Comparison of ENCODE assay signal across 15 mouse cellular contexts in the genomic region with DNA sequence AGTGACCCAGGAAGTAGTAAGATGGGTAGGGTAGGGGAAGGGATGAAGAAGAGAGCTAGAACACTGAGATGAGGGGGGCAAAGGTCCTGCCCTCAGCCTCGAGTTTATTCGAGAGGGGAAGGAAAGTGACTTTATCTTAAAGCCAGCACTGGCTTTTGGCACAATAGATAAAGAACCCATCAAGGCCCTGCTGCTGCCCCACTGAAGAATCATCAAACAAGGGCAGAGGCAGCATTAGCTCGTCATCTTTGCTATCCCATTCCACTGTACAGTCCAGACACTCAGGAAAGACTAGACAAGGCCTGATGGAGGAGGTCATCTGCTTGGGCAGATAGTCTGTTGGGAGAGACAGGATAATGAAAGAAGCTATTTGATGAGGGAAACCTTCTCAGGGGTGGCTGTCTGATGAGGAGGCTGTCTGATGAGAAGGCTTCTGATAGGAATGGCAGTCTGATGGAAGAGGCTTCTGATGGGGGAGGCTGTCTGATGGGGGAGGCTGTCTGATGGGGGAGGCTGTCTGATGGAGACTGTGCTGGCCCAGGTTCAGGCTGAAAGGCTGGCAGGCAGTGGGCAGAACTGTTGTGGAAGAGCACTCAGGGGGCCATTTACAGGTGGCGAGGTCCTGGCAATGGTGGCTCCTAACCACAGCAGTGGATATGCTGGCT. TPM values are rescaled to one million over a fixed set of nuclear protein-coding genes. Genes with fewer than 3 reads are reported as not detected.
DNase-seq lines count a peak whose midpoint lies in the region; ATAC-seq and TF ChIP-seq lines count a peak whose summit lies in the region.
"Had no signal": no experiment of that assay in that cellular context is flagged by ENCODE, and none has a peak within 500 bp of the region (broad histone marks: within the 10 kb centered on the region; RNA-seq: fewer than 3 reads in every experiment).

No protein-coding gene starts in this region.

- no peak overlapping the region for H3K27ac ChIP-seq in stomach, embryonic 15.5 days
- H3K27ac ChIP-seq in stomach, postnatal 0 days (replicated peaks): no peak overlapping the region
- H3K27ac ChIP-seq in embryonic facial prominence, embryonic 14.5 days (replicated peaks; ENCODE audit: low read depth, low read length): peak overlapping the region; percentile 49; the same call in 1 of the 2 replicates
- peak overlapping the region; percentile 75 for H3K27ac ChIP-seq in liver, embryonic 11.5 days (ENCODE audit: low read depth, low read length)
- H3K27ac ChIP-seq: gastrocnemius, adult 2 months; hindbrain, embryonic 15.5 days; left cerebral cortex, adult 2 months had no signal

- H3K4me3 ChIP-seq in stomach, embryonic 15.5 days (replicated peaks): no peak overlapping the region
- no peak overlapping the region for H3K4me3 ChIP-seq in stomach, postnatal 0 days (ENCODE audit: low read depth, low read length)
- H3K4me3 ChIP-seq in embryonic facial prominence, embryonic 14.5 days (ENCODE audit: low read depth, low read length): no peak overlapping the region
- H3K4me3 ChIP-seq in liver, embryonic 11.5 days (ENCODE audit: low read depth, low read length): no peak overlapping the region
- H3K4me3 ChIP-seq in lung, adult 2 months (replicated peaks; ENCODE audit: extremely low read depth, low read depth, low read length): no peak overlapping the region
- H3K4me3 ChIP-seq: gastrocnemius, adult 2 months; hindbrain, embryonic 15.5 days; left cerebral cortex, adult 2 months had no signal

- no peaks in the 10 kb centered on the region for H3K9me3 ChIP-seq in stomach, embryonic 15.5 days
- no peaks in the 10 kb centered on the region for H3K9me3 ChIP-seq in stomach, postnatal 0 days (ENCODE audit: control insufficient read depth, low read length)
- no peaks in the 10 kb centered on the region for H3K9me3 ChIP-seq in embryonic facial prominence, embryonic 14.5 days (ENCODE audit: control insufficient read depth, low read length)
- H3K9me3 ChIP-seq in liver, embryonic 11.5 days (ENCODE audit: control insufficient read depth, low read length): no peaks in the 10 kb centered on the region
- H3K9me3 ChIP-seq: hindbrain, embryonic 15.5 days had no signal

- TF ChIP-seq CTCF in stomach, postnatal 0 days (IDR thresholded peaks at IDR 0.05; ENCODE audit: low read depth): no peak
- no peak for TF ChIP-seq CTCF in lung, adult 2 months (IDR thresholded peaks at IDR 0.05; ENCODE audit: insufficient read depth, low read length)

- no peak for TF ChIP-seq EP300 in stomach, postnatal 0 days (optimal IDR thresholded peaks at IDR 0.05)

- peaks cover 7% of the 10 kb centered on the region; the same call in 1 of the 2 replicates for H3K4me1 ChIP-seq in stomach, embryonic 15.5 days
- no peaks in the 10 kb centered on the region for H3K4me1 ChIP-seq in stomach, postnatal 0 days (replicated peaks; ENCODE audit: control insufficient read depth, insufficient read depth)
- H3K4me1 ChIP-seq in embryonic facial prominence, embryonic 14.5 days (ENCODE audit: control insufficient read depth, insufficient read depth, low read length): no peaks in the 10 kb centered on the region; the same call in 1 of the 2 replicates
- peaks cover 37% of the 10 kb centered on the region for H3K4me1 ChIP-seq in liver, embryonic 11.5 days (replicated peaks; ENCODE audit: control insufficient read depth, insufficient read depth, low read length)
- H3K4me1 ChIP-seq in lung, adult 2 months (ENCODE audit: control insufficient read depth, insufficient read depth, low read length): peaks cover 3% of the 10 kb centered on the region; the same call in 1 of the 2 replicates
- H3K4me1 ChIP-seq: hindbrain, embryonic 15.5 days had no signal

- H3K36me3 ChIP-seq in stomach, embryonic 15.5 days: no peaks in the 10 kb centered on the region
- H3K36me3 ChIP-seq in stomach, postnatal 0 days (ENCODE audit: control insufficient read depth, insufficient read depth, low read length): no peaks in the 10 kb centered on the region
- H3K36me3 ChIP-seq in embryonic facial prominence, embryonic 14.5 days (ENCODE audit: control insufficient read depth, insufficient read depth, low read length): no peaks in the 10 kb centered on the region
- H3K36me3 ChIP-seq in liver, embryonic 11.5 days (ENCODE audit: control insufficient read depth, insufficient read depth, low read length): no peaks in the 10 kb centered on the region
- H3K36me3 ChIP-seq: hindbrain, embryonic 15.5 days had no signal

- no peak overlapping the region for H3K4me2 ChIP-seq in stomach, embryonic 15.5 days
- H3K4me2 ChIP-seq in stomach, postnatal 0 days (replicated peaks; ENCODE audit: low read depth): no peak overlapping the region
- no peak overlapping the region for H3K4me2 ChIP-seq in embryonic facial prominence, embryonic 14.5 days (ENCODE audit: low read depth, low read length)
- H3K4me2 ChIP-seq in liver, embryonic 11.5 days: peak overlapping the region; percentile 8; the same call in 1 of the 2 replicates
- H3K4me2 ChIP-seq: hindbrain, embryonic 15.5 days had no signal

- 50% methylated on average over 4 of the region's 4 CpGs for WGBS in stomach, embryonic 15.5 days
- 53% methylated on average over 4 of the region's 4 CpGs for WGBS in stomach, postnatal 0 days
- 58% methylated on average over 4 of the region's 4 CpGs for WGBS in embryonic facial prominence, embryonic 14.5 days
- WGBS in liver, embryonic 11.5 days: 34% methylated on average over 4 of the region's 4 CpGs
- WGBS in lung, adult 2 months: 50% methylated on average over 4 of the region's 4 CpGs

- no peak overlapping the region for H3K9ac ChIP-seq in stomach, embryonic 15.5 days
- no peak overlapping the region for H3K9ac ChIP-seq in stomach, postnatal 0 days (ENCODE audit: low read length)
- no peak overlapping the region for H3K9ac ChIP-seq in embryonic facial prominence, embryonic 14.5 days (ENCODE audit: low read depth, low read length)
- H3K9ac ChIP-seq in liver, embryonic 11.5 days (ENCODE audit: low read depth, low read length): no peak overlapping the region
- H3K9ac ChIP-seq: hindbrain, embryonic 15.5 days had no signal

- ATAC-seq in stomach, embryonic 15.5 days (ENCODE audit: insufficient read depth, low FRiP score, low read depth): peak; percentile 41; the same call in 1 of the 2 replicates
- no peak for ATAC-seq in stomach, postnatal 0 days (ENCODE audit: low FRiP score, low TSS enrichment)
- ATAC-seq in embryonic facial prominence, embryonic 14.5 days (ENCODE audit: low read depth): no peak
- peak; percentile 79 for ATAC-seq in liver, embryonic 11.5 days (replicated peaks; ENCODE audit: low FRiP score)

- no peaks in the 10 kb centered on the region for H3K27me3 ChIP-seq in stomach, embryonic 15.5 days (replicated peaks)
- no peaks in the 10 kb centered on the region for H3K27me3 ChIP-seq in stomach, postnatal 0 days (ENCODE audit: control insufficient read depth, insufficient read depth, low read length)
- H3K27me3 ChIP-seq in embryonic facial prominence, embryonic 14.5 days (replicated peaks; ENCODE audit: control insufficient read depth, insufficient read depth, low read length): no peaks in the 10 kb centered on the region
- H3K27me3 ChIP-seq in liver, embryonic 11.5 days (replicated peaks; ENCODE audit: control insufficient read depth, insufficient read depth, low read length): no peaks in the 10 kb centered on the region
- H3K27me3 ChIP-seq: hindbrain, embryonic 15.5 days had no signal

- no peak for TF ChIP-seq POLR2A in lung, adult 2 months (IDR thresholded peaks at IDR 0.05; ENCODE audit: borderline replicate concordance, extremely low read depth, low read depth, low read length)

- no peak for DNase-seq in stomach, postnatal 0 days (ENCODE audit: low spot score)
- DNase-seq in embryonic facial prominence, embryonic 14.5 days (ENCODE audit: low spot score): no peak
- DNase-seq in liver, embryonic 11.5 days (ENCODE audit: low spot score): no peak
- DNase-seq in spleen, postnatal 4 days (ENCODE audit: low spot score in 2 of 2): peak; percentile 57 to 67
- no peak for DNase-seq in testis, postnatal 10 days (ENCODE audit: low spot score)
- DNase-seq in lung, adult 2 months: no peak
- no peak for DNase-seq in lung, postnatal 10 days
- DNase-seq: cerebellum, postnatal 14 days; gastrocnemius, adult 2 months; right cerebral cortex, postnatal 25 days; thymus, adult 2 months had no signal

RNA-seq across cellular contexts. Expression of gene Asprv1, which starts 9.3 kb away (rescaled TPM):
- 30.9 and 104 TPM in 2 replicates for polyA plus RNA-seq in stomach, embryonic 15.5 days (2015; fragmentation: Nextera tagmentation; extraction: Ambion mirVana)
- polyA plus RNA-seq in stomach, postnatal 0 days (2015; fragmentation: Nextera tagmentation; extraction: Ambion mirVana): 2,145 and 2,418 TPM in 2 replicates
- 37.1 and 74.1 TPM in 2 replicates for polyA plus RNA-seq in embryonic facial prominence, embryonic 14.5 days (2014; fragmentation: Nextera tagmentation; extraction: Ambion mirVana)
- 0.19 and 0.36 TPM in 2 replicates for polyA plus RNA-seq in liver, embryonic 11.5 days (2014; fragmentation: Nextera tagmentation; extraction: Ambion mirVana)
- 0.43 and 263 TPM in 2 replicates for polyA plus RNA-seq in lung, adult 2 months (2012; rRNA removed)
- polyA plus RNA-seq: heart, embryonic 14.5 days had no signal

RNA-seq across cellular contexts. Expression of gene Mxd1, which starts 31.7 kb away (rescaled TPM):
- polyA plus RNA-seq in stomach, embryonic 15.5 days (2015; fragmentation: Nextera tagmentation; extraction: Ambion mirVana): 15.1 and 18.6 TPM in 2 replicates
- polyA plus RNA-seq in stomach, postnatal 0 days (2015; fragmentation: Nextera tagmentation; extraction: Ambion mirVana): 24.4 and 27.3 TPM in 2 replicates
- 10.3 and 11.8 TPM in 2 replicates for polyA plus RNA-seq in embryonic facial prominence, embryonic 14.5 days (2014; fragmentation: Nextera tagmentation; extraction: Ambion mirVana)
- 11.5 and 13.4 TPM in 2 replicates for polyA plus RNA-seq in liver, embryonic 11.5 days (2014; fragmentation: Nextera tagmentation; extraction: Ambion mirVana)
- polyA plus RNA-seq in lung, adult 2 months (2012; rRNA removed): 14.8 and 19.1 TPM in 2 replicates

RNA-seq across cellular contexts. Expression of gene Snrnp27, which starts 47.0 kb away (rescaled TPM):
- polyA plus RNA-seq in stomach, embryonic 15.5 days (2015; fragmentation: Nextera tagmentation; extraction: Ambion mirVana): 108 and 115 TPM in 2 replicates
- polyA plus RNA-seq in stomach, postnatal 0 days (2015; fragmentation: Nextera tagmentation; extraction: Ambion mirVana): 82.7 and 90.8 TPM in 2 replicates
- 107 TPM in 2 replicates for polyA plus RNA-seq in embryonic facial prominence, embryonic 14.5 days (2014; fragmentation: Nextera tagmentation; extraction: Ambion mirVana)
- polyA plus RNA-seq in liver, embryonic 11.5 days (2014; fragmentation: Nextera tagmentation; extraction: Ambion mirVana): 109 and 122 TPM in 2 replicates
- polyA plus RNA-seq in lung, adult 2 months (2012; rRNA removed): 8.4 and 9.8 TPM in 2 replicates

Comparison
In these comparisons a context has a peak if more than half of its experiments do, and no peak if none do; other contexts are left out.
1. ATAC-seq: peak in stomach, embryonic 15.5 days (single experiment) and liver, embryonic 11.5 days (single experiment); none in stomach, postnatal 0 days (single experiment) and embryonic facial prominence, embryonic 14.5 days (single experiment).
2. H3K27ac ChIP-seq: peak in embryonic facial prominence, embryonic 14.5 days (single experiment) and liver, embryonic 11.5 days (single experiment); none in stomach, embryonic 15.5 days (single experiment) and stomach, postnatal 0 days (single experiment).
3. DNase-seq: peak in spleen, postnatal 4 days (2 of 2); none in stomach, postnatal 0 days (single experiment), embryonic facial prominence, embryonic 14.5 days (single experiment), liver, embryonic 11.5 days (single experiment), testis, postnatal 10 days (single experiment), lung, adult 2 months (single experiment) and lung, postnatal 10 days (single experiment).